Mouse (Mus musculus) liver, embryonic 11.5 days (tissue): ENCODE results near the gene Pdhb. TPM values are rescaled to one million over a fixed set of nuclear protein-coding genes. Genes with fewer than 3 reads are reported as not detected.
"Not testable (repeated sequence)": the region's sequence is repeated elsewhere in the genome, so short reads cannot be mapped to it uniquely, and the experiment has no call there.

Experiments used
- ATAC-seq: fragments of 200-750 bp; cut with Nextera tagmentation; replicated peaks from 2 replicates; pipeline ENCODE4 v1.8.0; 2017; ENCODE audit warnings: moderate number of reproducible peaks, mild to moderate bottlenecking, moderate TSS enrichment, moderate library complexity; ENCODE audit not compliant: low FRiP score
- DNase-seq: peaks from one replicate; pipeline ENCODE4 v3.0.0-alpha.2; 2017; ENCODE audit warnings: low spot score
- H3K27ac ChIP-seq: fragments of 300-500 bp; sonication (generic); 2 replicates; pipeline ENCODE4 v1.5.1; 2014; ENCODE audit warnings: mild to moderate bottlenecking, low read depth, low read length, control low read depth
- H3K27me3 ChIP-seq: fragments of 300-500 bp; sonication (generic); replicated peaks from 2 replicates; pipeline ENCODE4 v1.6.1; 2014; ENCODE audit warnings: low read length, mixed read lengths; ENCODE audit not compliant: control insufficient read depth, insufficient read depth
- H3K36me3 ChIP-seq: fragments of 300-500 bp; sonication (generic); 2 replicates; pipeline ENCODE4 v1.6.1; 2014; ENCODE audit warnings: mild to moderate bottlenecking, low read length, moderate library complexity, mixed read lengths; ENCODE audit not compliant: control insufficient read depth, insufficient read depth
- H3K4me1 ChIP-seq: fragments of 300-500 bp; sonication (generic); replicated peaks from 2 replicates; pipeline ENCODE4 v1.6.1; 2014; ENCODE audit warnings: low read length, mixed read lengths; ENCODE audit not compliant: control insufficient read depth, insufficient read depth
- H3K4me2 ChIP-seq: fragments of 300-500 bp; sonication (generic); 2 replicates; pipeline ENCODE4 v1.6.1; 2014; ENCODE audit warnings: mild to moderate bottlenecking, control low read depth, moderate library complexity
- H3K4me3 ChIP-seq: fragments of 300-500 bp; sonication (generic); 2 replicates; pipeline ENCODE4 v1.5.1; 2014; ENCODE audit warnings: low read depth, low read length, control low read depth
- H3K9ac ChIP-seq: fragments of 300-500 bp; sonication (generic); 2 replicates; pipeline ENCODE4 v1.6.1; 2014; ENCODE audit warnings: low read depth, low read length, control low read depth
- H3K9me3 ChIP-seq: fragments of 300-500 bp; sonication (generic); 2 replicates; pipeline ENCODE4 v1.6.1; 2016; ENCODE audit warnings: low read length, inconsistent platforms, mixed read lengths; ENCODE audit not compliant: control insufficient read depth
- WGBS: fragments of 180-500 bp; shearing (Covaris S2); extraction: QIAGEN DNeasy Blood & Tissue Kit; methylation state at CpG from one replicate; pipeline ENCODE4 v1.1.7; 2014; 5-methylcytosine and 5-hydroxymethylcytosine counted together
- polyA plus RNA-seq: library from polyadenylated mRNA; unstranded; fragments of >200 nt; fragmentation: Nextera tagmentation; extraction: Ambion mirVana; gene quantifications from 2 replicates; pipeline ENCODE4 v1.2.1, GENCODE M21; 2014

The Pdhb gene
- polyA plus RNA-seq, 1 experiment from 2014 or later = 196 TPM

DNA sequence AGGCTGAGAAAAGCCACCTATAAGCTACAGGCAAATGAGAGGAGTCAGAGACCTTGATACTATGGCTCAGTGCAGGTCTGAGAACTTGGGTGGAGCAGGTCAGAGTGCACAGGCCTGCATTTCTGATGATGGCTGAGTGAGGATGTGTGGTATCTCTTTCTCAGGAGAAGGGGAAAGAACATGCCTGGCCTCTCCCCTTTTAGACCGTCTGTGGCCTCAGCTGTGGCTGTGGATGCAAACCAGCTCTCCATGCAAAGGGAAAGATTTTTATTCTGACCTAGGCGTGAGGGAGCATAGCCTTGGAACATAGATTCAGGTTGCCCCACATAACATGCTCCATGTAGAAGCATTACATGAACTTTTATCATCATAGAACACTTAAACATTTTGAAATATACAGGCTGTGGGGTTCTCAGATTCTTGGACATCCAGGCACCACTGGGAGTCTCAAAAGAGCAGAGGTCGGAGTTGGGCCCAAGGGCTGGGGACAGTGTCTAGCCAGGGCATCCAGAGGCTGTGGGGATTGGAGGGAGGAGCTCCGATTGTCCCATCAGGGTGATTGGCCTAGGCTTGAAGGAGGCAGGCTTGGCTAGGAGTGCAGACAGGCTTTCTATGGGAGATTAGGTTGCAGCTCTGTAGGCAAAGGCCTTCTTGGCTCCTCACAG is 7.7 kb upstream of the Pdhb start:
- 0 out of 2 replicates have a peak, but pooled peaks cover 2% of the 10 kb centered on the region for H3K9me3 ChIP-seq
- ATAC-seq (no peak), DNase-seq (no peak)
- H3K4me1 ChIP-seq = no peaks in the 10 kb centered on the region
- WGBS = 66% methylated on average over 4 of the region's 4 CpGs
- no peak overlapping the region for H3K4me3 ChIP-seq
- no peaks in the 10 kb centered on the region for H3K27me3 ChIP-seq
- no peaks in the 10 kb centered on the region for H3K36me3 ChIP-seq
- H3K4me2 ChIP-seq = no peak overlapping the region
- no peak overlapping the region for H3K9ac ChIP-seq
- H3K27ac ChIP-seq = no peak overlapping the region

DNA sequence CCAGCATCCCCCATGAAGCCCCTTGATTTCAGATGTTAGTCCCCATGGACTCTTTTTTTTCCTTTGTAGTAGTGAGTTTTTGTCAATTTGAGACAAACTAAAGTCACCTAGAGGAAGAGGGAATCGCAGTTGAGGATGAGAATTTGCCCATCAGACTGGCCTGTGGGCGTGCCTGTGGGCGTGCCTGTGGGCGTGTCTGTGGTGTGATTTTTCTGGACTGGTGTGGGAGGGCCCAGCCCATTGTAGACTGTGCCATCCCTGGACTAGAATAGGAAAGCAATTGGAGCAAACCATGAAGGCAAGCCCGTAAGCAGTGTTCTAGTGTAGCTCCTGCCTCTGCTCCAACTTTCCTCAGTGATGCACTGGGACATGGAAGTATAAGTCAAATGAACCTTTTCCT is 3.4 kb upstream of the Pdhb start:
- no peak overlapping the region for H3K4me2 ChIP-seq
- 45% methylated on average over 5 of the region's 5 CpGs for WGBS
- ATAC-seq = no peak
- peak; percentile 38 for DNase-seq
- H3K9ac ChIP-seq = no peak overlapping the region
- H3K36me3 ChIP-seq = no peaks in the 10 kb centered on the region
- no peak overlapping the region for H3K4me3 ChIP-seq
- no peaks in the 10 kb centered on the region for H3K27me3 ChIP-seq
- H3K27ac ChIP-seq = no peak overlapping the region
- H3K9me3 ChIP-seq = no peaks in the 10 kb centered on the region
- H3K4me1 ChIP-seq = peaks cover 5% of the 10 kb centered on the region

GRCm38 (mm10) chr14:8174634-8175033 is 1.8 kb upstream of the Pdhb start:
- ATAC-seq (no peak), DNase-seq (no peak)
- Histone ChIP-seq H3K9ac (no peak overlapping the region), H3K4me1 (peaks cover 5% of the 10 kb centered on the region), H3K4me2 (no peak overlapping the region), H3K27me3 (no peaks in the 10 kb centered on the region), H3K4me3 (no peak overlapping the region), H3K27ac (no peak overlapping the region), H3K36me3 (no peaks in the 10 kb centered on the region; the same call in 1 of the 2 replicates), H3K9me3 (no peaks in the 10 kb centered on the region)
- 80% methylated on average over 5 of the region's 5 CpGs for WGBS

DNA sequence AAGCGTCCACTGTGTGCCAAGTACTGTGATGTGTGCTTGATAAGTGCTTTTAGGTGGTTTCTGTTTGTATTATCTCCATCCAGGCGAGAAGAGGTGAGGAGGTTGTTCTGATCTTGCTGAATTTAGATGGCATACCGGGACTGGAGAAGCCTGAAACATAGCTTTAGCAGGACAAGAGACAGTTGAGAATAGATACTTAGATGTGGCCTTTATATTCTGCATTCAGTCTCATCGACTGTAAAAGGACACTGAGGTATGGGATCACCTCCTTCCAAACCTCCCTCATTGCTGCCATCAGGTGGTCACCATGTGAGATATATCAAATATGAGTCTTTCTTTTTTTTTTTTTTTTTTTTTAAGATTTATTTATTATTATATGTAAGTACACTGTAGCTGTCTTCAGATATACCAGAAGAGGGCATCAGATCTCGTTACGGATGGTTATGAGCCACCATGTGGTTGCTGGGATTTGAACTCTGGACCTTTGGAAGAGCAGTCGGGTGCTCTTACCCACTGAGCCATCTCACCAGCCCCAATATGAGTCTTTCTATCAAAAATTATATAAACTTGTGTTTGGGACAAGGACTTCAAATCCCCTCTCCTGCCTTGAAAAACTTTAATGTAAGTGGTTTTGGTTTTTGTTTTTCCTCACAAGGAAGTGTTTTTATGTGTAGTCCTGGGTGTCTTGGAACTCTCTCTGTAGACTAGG is 871 bp upstream of the Pdhb start:
- not testable (repeated sequence) for H3K4me1 ChIP-seq, H3K9me3 ChIP-seq, DNase-seq, ATAC-seq, H3K36me3 ChIP-seq, H3K27me3 ChIP-seq
- peak overlapping the region; percentile 80 for H3K4me2 ChIP-seq
- H3K9ac ChIP-seq = peak overlapping the region; percentile 60
- H3K27ac ChIP-seq = peak overlapping the region; percentile 51
- H3K4me3 ChIP-seq = peak overlapping the region; percentile 90
- 20% methylated on average over 5 of the region's 7 CpGs for WGBS

GRCm38 (mm10) chr14:8164463-8164862 is 8.4 kb downstream of the Pdhb start:
- H3K9ac ChIP-seq = no peak overlapping the region
- ATAC-seq = no peak
- WGBS = 73% methylated on average over 7 of the region's 7 CpGs
- no peaks in the 10 kb centered on the region for H3K4me1 ChIP-seq
- H3K4me3 ChIP-seq = no peak overlapping the region
- H3K36me3 ChIP-seq = peaks cover 27% of the 10 kb centered on the region
- H3K27ac ChIP-seq = no peak overlapping the region
- DNase-seq = no peak
- no peaks in the 10 kb centered on the region for H3K9me3 ChIP-seq
- H3K4me2 ChIP-seq = no peak overlapping the region
- H3K27me3 ChIP-seq = no peaks in the 10 kb centered on the region

GRCm38 (mm10) chr14:8161777-8162176 is 11.0 kb downstream of the Pdhb start:
- H3K4me3 ChIP-seq = no peak overlapping the region
- no peaks in the 10 kb centered on the region for H3K4me1 ChIP-seq
- H3K27me3 ChIP-seq = no peaks in the 10 kb centered on the region
- no peak overlapping the region for H3K9ac ChIP-seq
- no peak overlapping the region for H3K27ac ChIP-seq
- H3K9me3 ChIP-seq = no peaks in the 10 kb centered on the region
- 80% methylated on average over 2 of the region's 2 CpGs for WGBS
- no peak for DNase-seq
- H3K36me3 ChIP-seq = peaks cover 19% of the 10 kb centered on the region
- no peak overlapping the region for H3K4me2 ChIP-seq
- ATAC-seq = no peak; the same call in 1 of the 2 replicates

GRCm38 (mm10) chr14:8159141-8159540 is 13.7 kb downstream of the Pdhb start:
- Histone ChIP-seq H3K9ac (no peak overlapping the region), H3K4me1 (no peaks in the 10 kb centered on the region), H3K4me3 (no peak overlapping the region), H3K27ac (no peak overlapping the region), H3K36me3 (peaks cover 8% of the 10 kb centered on the region), H3K4me2 (no peak overlapping the region), H3K27me3 (no peaks in the 10 kb centered on the region), H3K9me3 (no peaks in the 10 kb centered on the region)
- ATAC-seq (no peak), DNase-seq (no peak)
- 84% methylated on average over 3 of the region's 3 CpGs for WGBS

DNA sequence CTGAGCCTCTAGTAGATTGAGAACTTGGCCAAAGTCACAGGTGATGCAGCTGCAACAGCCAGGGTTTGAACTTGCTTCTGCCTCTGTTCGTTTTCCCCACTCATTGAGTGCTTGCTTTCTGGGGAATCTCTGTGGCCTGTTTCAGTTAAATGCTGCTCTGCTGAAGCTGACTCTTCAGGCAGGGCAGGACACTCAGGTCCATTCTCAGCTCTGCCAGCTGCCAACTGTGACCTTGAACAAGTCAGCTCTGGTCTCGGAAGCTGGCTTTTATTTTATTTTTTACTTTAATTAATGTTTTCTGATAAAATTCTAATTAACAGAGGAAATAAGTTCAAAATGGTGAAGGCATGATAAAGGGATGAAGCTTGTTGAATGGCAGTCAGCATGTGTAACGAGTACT is 14.1 kb downstream of the Pdhb start:
- DNase-seq = no peak
- Histone ChIP-seq H3K27me3 (no peaks in the 10 kb centered on the region), H3K9me3 (no peaks in the 10 kb centered on the region), H3K4me3 (no peak overlapping the region), H3K36me3 (peaks cover 5% of the 10 kb centered on the region), H3K9ac (no peak overlapping the region), H3K4me1 (no peaks in the 10 kb centered on the region), H3K27ac (no peak overlapping the region), H3K4me2 (no peak overlapping the region)
- WGBS = 79% methylated on average over 3 of the region's 3 CpGs
- ATAC-seq = no peak

GRCm38 (mm10) chr14:8156947-8157346 is 15.9 kb downstream of the Pdhb start:
- H3K4me3 ChIP-seq = no peak overlapping the region
- H3K36me3 ChIP-seq = no peaks in the 10 kb centered on the region
- no peaks in the 10 kb centered on the region for H3K27me3 ChIP-seq
- H3K9me3 ChIP-seq = no peaks in the 10 kb centered on the region
- no peak overlapping the region for H3K9ac ChIP-seq
- H3K4me1 ChIP-seq = no peaks in the 10 kb centered on the region
- no peak overlapping the region for H3K27ac ChIP-seq
- H3K4me2 ChIP-seq = no peak overlapping the region
- ATAC-seq = no peak
- no peak for DNase-seq
- 52% methylated on average over 3 of the region's 3 CpGs for WGBS
